Comparison of ENCODE assay signal across 8 mouse cellular contexts in genomic region chr1:36579974-36580383, GRCm38 (mm10). TPM values are rescaled to one million over a fixed set of nuclear protein-coding genes. Genes with fewer than 3 reads are reported as not detected.
DNase-seq lines count a peak whose midpoint lies in the region; ATAC-seq lines count a peak whose summit lies in the region.

No protein-coding gene starts in this region.

- DNase-seq in frontal cortex, postnatal 25 days (ENCODE audit: low spot score in 2 of 2), result no peak
- peak; percentile 36 for DNase-seq in testis, postnatal 14 days (ENCODE audit: low spot score)
- DNase-seq in testis, postnatal 10 days (ENCODE audit: low spot score), result no peak
- peak; percentile 78 for DNase-seq in thymus, postnatal 4 days
- no peak for DNase-seq in urinary bladder, postnatal 25 days (ENCODE audit: low spot score)
- no peak for DNase-seq in B cell, adult 2 months

- ATAC-seq in frontal cortex, adult (ENCODE audit: low TSS enrichment), result 0 out of 2 replicates have a peak, but pooled peaks have one; percentile 12
- ATAC-seq in liver, embryonic 15.5 days (ENCODE audit: insufficient read depth), result no peak

- H3K4me1 ChIP-seq in liver, embryonic 15.5 days (replicated peaks), result peaks cover 33% of the 10 kb centered on the region

- WGBS in liver, embryonic 15.5 days (ENCODE audit: insufficient replicate concordance), result 54% methylated on average over 6 of the region's 6 CpGs

- no peak overlapping the region for H3K9ac ChIP-seq in liver, embryonic 15.5 days

- H3K9me3 ChIP-seq in liver, embryonic 15.5 days (replicated peaks), result no peaks in the 10 kb centered on the region

- H3K36me3 ChIP-seq in liver, embryonic 15.5 days (replicated peaks), result no peaks in the 10 kb centered on the region

- H3K27ac ChIP-seq in liver, embryonic 15.5 days (replicated peaks), result no peak overlapping the region

- H3K4me3 ChIP-seq in liver, embryonic 15.5 days (replicated peaks), result peak overlapping the region; percentile 33; the same call in 1 of the 2 replicates

- H3K4me2 ChIP-seq in liver, embryonic 15.5 days, result peak overlapping the region; percentile 61

- H3K27me3 ChIP-seq in liver, embryonic 15.5 days, result no peaks in the 10 kb centered on the region; the same call in 1 of the 2 replicates

RNA-seq across cellular contexts. Expression of gene Sema4c, which starts 21.8 kb away (rescaled TPM):
- 1.9 and 2.0 TPM in 2 replicates for polyA plus RNA-seq in liver, embryonic 15.5 days (2015; fragmentation: Nextera tagmentation; extraction: Ambion mirVana)

RNA-seq across cellular contexts. Expression of gene Ankrd39, which starts 32.7 kb away (rescaled TPM):
- polyA plus RNA-seq in liver, embryonic 15.5 days (2015; fragmentation: Nextera tagmentation; extraction: Ambion mirVana), result 6.2 and 7.0 TPM in 2 replicates

RNA-seq across cellular contexts. Expression of gene Gm42417, which starts 40.8 kb away (rescaled TPM):
- polyA plus RNA-seq in liver, embryonic 15.5 days (2015; fragmentation: Nextera tagmentation; extraction: Ambion mirVana), result not detected in 2 replicates

RNA-seq across cellular contexts. Expression of gene Ankrd23, which starts 43.3 kb away (rescaled TPM):
- polyA plus RNA-seq in liver, embryonic 15.5 days (2015; fragmentation: Nextera tagmentation; extraction: Ambion mirVana), result 2.3 and 2.9 TPM in 2 replicates

Comparison
In these comparisons a context has a peak if more than half of its experiments do, and no peak if none do; other contexts are left out.
1. DNase-seq: peak in testis, postnatal 14 days (single experiment) and thymus, postnatal 4 days (single experiment); none in frontal cortex, postnatal 25 days (0 of 2), testis, postnatal 10 days (single experiment), urinary bladder, postnatal 25 days (single experiment) and B cell, adult 2 months (0 of 2).